Mouse (Mus musculus) liver, embryonic 14.5 days (tissue): ENCODE results near the gene Tcta.
A peak's percentile ranks its signal among the peaks of the same experiment; 100 is the strongest.

Experiments used
- CTCF ChIP-seq: IDR thresholded peaks from 2 replicates; pipeline ENCODE4 v1.5.1; 2016; ENCODE audit warnings: antibody characterized with exemption, low read depth, control low read depth
- EP300 ChIP-seq: IDR thresholded peaks from 2 replicates; pipeline ENCODE4 v1.6.1; 2016; ENCODE audit warnings: antibody characterized with exemption, low read depth

DNA sequence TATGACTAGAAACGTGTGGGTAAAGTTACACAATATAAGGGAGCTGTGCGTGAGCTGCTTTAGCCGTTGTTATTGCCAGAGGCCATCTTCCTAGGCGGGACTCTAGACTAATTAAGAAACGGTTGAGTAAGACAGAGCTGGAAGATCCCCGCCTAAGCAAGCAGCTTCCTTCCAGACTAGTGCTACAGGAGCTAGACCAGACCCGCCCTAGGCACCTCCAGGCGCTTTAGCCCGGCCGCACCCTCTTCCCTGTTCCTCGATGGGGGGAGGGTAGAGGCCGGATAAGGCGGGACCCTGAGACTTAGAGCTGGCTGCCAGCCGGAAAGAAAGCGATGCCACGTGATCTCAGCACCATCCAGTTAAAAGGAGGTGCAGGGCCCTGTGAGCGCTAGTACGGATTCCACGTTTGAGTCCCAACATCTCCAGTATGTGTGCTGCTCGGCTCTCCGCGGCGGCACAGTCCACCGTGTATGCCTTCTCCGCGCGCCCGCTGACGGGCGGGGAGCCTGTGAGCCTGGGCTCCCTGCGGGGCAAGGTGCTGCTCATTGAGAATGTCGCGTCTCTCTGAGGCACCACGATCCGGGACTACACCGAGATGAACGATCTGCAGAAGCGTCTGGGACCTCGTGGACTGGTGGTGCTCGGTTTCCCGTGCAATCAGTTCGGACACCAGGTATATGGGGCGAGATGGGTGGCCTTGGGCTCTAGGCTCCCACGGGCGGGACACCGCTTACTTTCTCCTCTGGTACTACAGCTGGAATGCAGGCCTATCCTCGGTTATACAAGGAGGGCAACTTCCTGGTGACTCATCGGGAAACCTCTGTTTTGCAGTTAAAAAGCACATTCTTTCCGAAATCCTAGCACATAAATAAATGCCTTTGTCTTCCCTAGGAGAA is 33.2 kb upstream of the Tcta start, which contains the start of gene Gpx1:
- TF ChIP-seq EP300 (peak; percentile 80), CTCF (no peak)
